ENCODE assay signal across 10 mouse cellular contexts in the genomic region with DNA sequence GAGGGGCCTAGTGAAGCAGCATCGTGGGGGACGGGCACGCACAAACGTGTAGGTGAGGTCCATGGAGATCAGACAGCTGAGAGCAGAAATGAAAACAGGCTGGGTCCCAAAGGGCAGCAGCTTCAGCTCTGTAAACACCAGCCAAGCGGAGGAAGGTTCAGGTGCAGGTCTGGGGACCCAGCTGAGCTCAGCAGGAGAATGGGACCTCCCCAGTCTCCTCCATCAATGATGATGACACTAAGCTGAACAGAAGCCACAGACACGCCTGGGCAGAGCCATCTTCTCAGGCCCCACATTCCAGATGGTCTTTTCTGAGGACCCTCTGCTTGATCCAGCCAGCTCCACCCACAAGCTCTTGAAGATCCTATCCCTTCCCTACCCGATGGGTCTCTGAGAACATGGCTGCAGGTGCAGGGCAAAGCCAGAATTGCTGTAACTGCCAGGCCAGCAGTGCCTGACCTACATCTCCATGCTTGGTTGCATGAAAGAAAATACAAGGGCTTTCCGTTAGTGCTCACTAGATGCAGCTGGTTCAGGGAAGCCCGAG. TPM values are rescaled to one million over a fixed set of nuclear protein-coding genes. Genes with fewer than 3 reads are reported as not detected.
A peak's percentile ranks its signal among the peaks of the same experiment; 100 is the strongest.
DNase-seq lines count a peak whose midpoint lies in the region; ATAC-seq and TF ChIP-seq lines count a peak whose summit lies in the region.
"Had no signal": no experiment of that assay in that cellular context is flagged by ENCODE, and none has a peak within 500 bp of the region (broad histone marks: within the 10 kb centered on the region; RNA-seq: fewer than 3 reads in every experiment).

No protein-coding gene starts in this region.

- no peak for ATAC-seq in midbrain, embryonic 16.5 days
- ATAC-seq: activated CD4-positive, CD25-positive, alpha-beta regulatory T cell, adult 4 months had no signal

- no peak overlapping the region for H3K4me3 ChIP-seq in cerebellum, adult 2 months (replicated peaks; ENCODE audit: insufficient read depth, low read depth, low read length)
- H3K4me3 ChIP-seq in left cerebral cortex, adult 2 months = no peak overlapping the region
- H3K4me3 ChIP-seq in embryonic fibroblast, embryonic 13.5 days (ENCODE audit: insufficient read depth, low read length) = no peak overlapping the region
- no peak overlapping the region for H3K4me3 ChIP-seq in midbrain, embryonic 10.5 days
- no peak overlapping the region for H3K4me3 ChIP-seq in midbrain, embryonic 16.5 days (ENCODE audit: low read depth, low read length)
- H3K4me3 ChIP-seq: limb, embryonic 13.5 days had no signal

- DNase-seq in cerebellum, adult 2 months = no peak
- no peak for DNase-seq in cerebellum, adult 8-10 months
- no peak for DNase-seq in left cerebral cortex, adult 2 months (ENCODE audit: extremely low spot score in 1 of 2, low spot score in 2 of 2)
- DNase-seq in left cerebral cortex, adult 11 months (ENCODE audit: low spot score) = no peak
- peak; percentile 69 to 84 for DNase-seq in thymus, adult 18-20 months
- DNase-seq in midbrain, embryonic 10.5 days (ENCODE audit: low spot score) = no peak

- TF ChIP-seq POLR2A in cerebellum, adult 2 months (IDR thresholded peaks at IDR 0.05; ENCODE audit: borderline replicate concordance, insufficient read depth, low read length) = no peak
- TF ChIP-seq POLR2A in embryonic fibroblast, embryonic 13.5 days (IDR thresholded peaks at IDR 0.05; ENCODE audit: low read depth, low read length) = no peak

- H3K4me1 ChIP-seq in cerebellum, adult 2 months (ENCODE audit: control insufficient read depth, insufficient read depth, low read length) = peaks cover 55% of the 10 kb centered on the region
- peaks cover 22% of the 10 kb centered on the region for H3K4me1 ChIP-seq in embryonic fibroblast, embryonic 13.5 days (ENCODE audit: control insufficient read depth, insufficient read depth, low read length)
- H3K4me1 ChIP-seq in midbrain, embryonic 10.5 days = peaks cover 15% of the 10 kb centered on the region
- peaks cover 2% of the 10 kb centered on the region; the same call in 1 of the 2 replicates for H3K4me1 ChIP-seq in midbrain, embryonic 16.5 days (ENCODE audit: control insufficient read depth, insufficient read depth, low read length)

- H3K4me2 ChIP-seq in midbrain, embryonic 16.5 days (ENCODE audit: low read length) = no peak overlapping the region
- H3K4me2 ChIP-seq: limb, embryonic 13.5 days had no signal

- H3K9ac ChIP-seq in midbrain, embryonic 16.5 days (ENCODE audit: low read depth, low read length) = no peak overlapping the region
- H3K9ac ChIP-seq: limb, embryonic 13.5 days had no signal

- H3K27me3 ChIP-seq in cerebellum, adult 2 months (ENCODE audit: control insufficient read depth, insufficient read depth, low read length) = no peaks in the 10 kb centered on the region
- H3K27me3 ChIP-seq in midbrain, embryonic 10.5 days (ENCODE audit: low read depth, poor library complexity, severe bottlenecking) = no peaks in the 10 kb centered on the region
- no peaks in the 10 kb centered on the region for H3K27me3 ChIP-seq in midbrain, embryonic 16.5 days (ENCODE audit: control insufficient read depth, insufficient read depth, low read depth, low read length)
- H3K27me3 ChIP-seq: limb, embryonic 13.5 days had no signal

- peak overlapping the region; percentile 80 for H3K27ac ChIP-seq in cerebellum, adult 2 months (ENCODE audit: insufficient read depth, low read length)
- H3K27ac ChIP-seq in left cerebral cortex, adult 2 months = peak overlapping the region; percentile 73
- peak overlapping the region; percentile 48 for H3K27ac ChIP-seq in embryonic fibroblast, embryonic 13.5 days (ENCODE audit: insufficient read depth, low read length)
- H3K27ac ChIP-seq in midbrain, embryonic 10.5 days (replicated peaks) = no peak overlapping the region
- H3K27ac ChIP-seq in midbrain, embryonic 16.5 days (ENCODE audit: low read length) = no peak overlapping the region
- H3K27ac ChIP-seq: limb, embryonic 13.5 days had no signal

- H3K9me3 ChIP-seq in midbrain, embryonic 10.5 days (replicated peaks) = no peaks in the 10 kb centered on the region
- H3K9me3 ChIP-seq in midbrain, embryonic 16.5 days (replicated peaks; ENCODE audit: control insufficient read depth, low read length, poor library complexity, severe bottlenecking) = no peaks in the 10 kb centered on the region
- H3K9me3 ChIP-seq: limb, embryonic 13.5 days had no signal

- intact Hi-C loops in left cerebral cortex, adult 2 months (cut with DNase I) = no loop called here

- TF ChIP-seq CTCF in cerebellum, adult 2 months (IDR thresholded peaks at IDR 0.05; ENCODE audit: borderline replicate concordance, insufficient read depth, low read depth, low read length) = no peak
- TF ChIP-seq CTCF in left cerebral cortex, adult 2 months (IDR thresholded peaks at IDR 0.05) = no peak
- TF ChIP-seq CTCF in embryonic fibroblast, embryonic 13.5 days (IDR thresholded peaks at IDR 0.05; ENCODE audit: borderline replicate concordance, insufficient read depth, low read length) = no peak

- H3K36me3 ChIP-seq in midbrain, embryonic 10.5 days = peaks cover 21% of the 10 kb centered on the region
- no peaks in the 10 kb centered on the region for H3K36me3 ChIP-seq in midbrain, embryonic 16.5 days (ENCODE audit: control insufficient read depth, insufficient read depth, low read length)

- 21% methylated on average over 9 of the region's 9 CpGs for WGBS in cerebellum, adult 2 months
- WGBS in midbrain, embryonic 10.5 days = 83% methylated on average over 9 of the region's 9 CpGs
- WGBS in midbrain, embryonic 16.5 days = 69% methylated on average over 9 of the region's 9 CpGs

RNA-seq across cellular contexts. Expression of a gene that starts 37.2 kb away (rescaled TPM):
- 141 and 142 TPM in 2 replicates for polyA plus RNA-seq in cerebellum, adult 2 months (2012; rRNA removed)
- 100 to 1,000 TPM; 133 to 135 TPM for total RNA-seq in left cerebral cortex, adult 2 months (2021)
- 51.2 and 71.7 TPM in 2 replicates for polyA plus RNA-seq in embryonic fibroblast, embryonic 13.5 days (2011; ENCODE audit: insufficient read length, low read depth, missing spikeins)
- 107 and 128 TPM in 2 replicates for polyA plus RNA-seq in midbrain, embryonic 10.5 days (2016; fragmentation: Nextera tagmentation; extraction: Ambion mirVana)
- 186 and 194 TPM in 2 replicates for polyA plus RNA-seq in midbrain, embryonic 16.5 days (2015; fragmentation: Nextera tagmentation; extraction: Ambion mirVana)

RNA-seq across cellular contexts. Expression of a gene that starts 40.4 kb away (rescaled TPM):
- 9.2 and 9.7 TPM in 2 replicates for polyA plus RNA-seq in cerebellum, adult 2 months (2012; rRNA removed)
- 1 to 10 TPM; 1.7 to 1.9 TPM for total RNA-seq in left cerebral cortex, adult 2 months (2021)
- 0.94 and 1.5 TPM in 2 replicates for polyA plus RNA-seq in embryonic fibroblast, embryonic 13.5 days (2011; ENCODE audit: insufficient read length, low read depth, missing spikeins)
- polyA plus RNA-seq in midbrain, embryonic 10.5 days (2016; fragmentation: Nextera tagmentation; extraction: Ambion mirVana) = 4.2 and 4.6 TPM in 2 replicates
- 5.0 and 5.4 TPM in 2 replicates for polyA plus RNA-seq in midbrain, embryonic 16.5 days (2015; fragmentation: Nextera tagmentation; extraction: Ambion mirVana)
- polyA plus RNA-seq: activated CD4-positive, CD25-positive, alpha-beta regulatory T cell, adult 4 months had no signal

RNA-seq across cellular contexts. Expression of a gene that starts 53.4 kb away (rescaled TPM):
- polyA plus RNA-seq in cerebellum, adult 2 months (2012; rRNA removed) = 1.2 TPM in 2 replicates
- 1 to 10 TPM; 2.5 to 3.0 TPM for total RNA-seq in left cerebral cortex, adult 2 months (2021)
- 62.3 and 82.9 TPM in 2 replicates for polyA plus RNA-seq in embryonic fibroblast, embryonic 13.5 days (2011; ENCODE audit: insufficient read length, low read depth, missing spikeins)
- 153 TPM in 2 replicates for polyA plus RNA-seq in midbrain, embryonic 10.5 days (2016; fragmentation: Nextera tagmentation; extraction: Ambion mirVana)
- polyA plus RNA-seq in midbrain, embryonic 16.5 days (2015; fragmentation: Nextera tagmentation; extraction: Ambion mirVana) = 10.5 and 11.1 TPM in 2 replicates

RNA-seq across cellular contexts. Expression of a gene that starts 58.3 kb away (rescaled TPM):
- 63.8 and 68.7 TPM in 2 replicates for polyA plus RNA-seq in cerebellum, adult 2 months (2012; rRNA removed)
- 10 to 100 TPM; 22.4 to 24.2 TPM for total RNA-seq in left cerebral cortex, adult 2 months (2021)
- polyA plus RNA-seq in embryonic fibroblast, embryonic 13.5 days (2011; ENCODE audit: insufficient read length, low read depth, missing spikeins) = 49.1 and 67.7 TPM in 2 replicates
- polyA plus RNA-seq in midbrain, embryonic 10.5 days (2016; fragmentation: Nextera tagmentation; extraction: Ambion mirVana) = 70.2 and 86.2 TPM in 2 replicates
- 23.7 and 35.7 TPM in 2 replicates for polyA plus RNA-seq in midbrain, embryonic 16.5 days (2015; fragmentation: Nextera tagmentation; extraction: Ambion mirVana)

Comparison
In these comparisons a context has a peak if more than half of its experiments do, and no peak if none do; other contexts are left out.
1. DNase-seq: peak in thymus, adult 18-20 months (2 of 2); none in cerebellum, adult 2 months (0 of 2), cerebellum, adult 8-10 months (single experiment), left cerebral cortex, adult 2 months (0 of 2), left cerebral cortex, adult 11 months (single experiment) and midbrain, embryonic 10.5 days (single experiment).
2. H3K27ac ChIP-seq: peak in cerebellum, adult 2 months (single experiment), left cerebral cortex, adult 2 months (single experiment) and embryonic fibroblast, embryonic 13.5 days (single experiment); none in midbrain, embryonic 10.5 days (single experiment) and midbrain, embryonic 16.5 days (single experiment).